Mouse (Mus musculus) C2C12 (cell line): ENCODE measurements around the gene Ccl12. TPM values are rescaled to one million over a fixed set of nuclear protein-coding genes. Genes with fewer than 3 reads are reported as not detected.

Experiments
- H3K27me3 ChIP-seq: one replicate; pipeline ENCODE4 v1.6.1; 2011; ENCODE audit not compliant: control insufficient read depth, insufficient read depth, insufficient read length
- H3K36me3 ChIP-seq: one replicate; pipeline ENCODE4 v1.6.1; 2011; ENCODE audit not compliant: control insufficient read depth, insufficient read depth
- H3K4me3 ChIP-seq: one replicate; pipeline ENCODE4 v1.5.1; 2011; ENCODE audit warnings: mild to moderate bottlenecking, control low read depth; ENCODE audit not compliant: poor library complexity, insufficient read depth, severe bottlenecking
- H3K79me2 ChIP-seq: one replicate; pipeline ENCODE4 v1.6.1; 2011; ENCODE audit not compliant: control insufficient read depth, insufficient read depth
- H3K79me3 ChIP-seq: one replicate; pipeline ENCODE4 v1.6.1; 2011; ENCODE audit warnings: low read depth, control low read depth
- H3ac ChIP-seq: one replicate; pipeline ENCODE3; 2011; ENCODE audit warnings: low read depth; ENCODE audit not compliant: control insufficient read depth, insufficient read length
- CEBPB ChIP-seq: IDR thresholded peaks from one replicate; pipeline ENCODE4 v1.6.1; 2011; ENCODE audit warnings: low read depth, mild to moderate bottlenecking, control low read depth, moderate library complexity
- CTCF ChIP-seq: IDR thresholded peaks from one replicate; pipeline ENCODE4 v1.5.1; 2011; ENCODE audit not compliant: control insufficient read depth, insufficient read depth, insufficient read length
- FOSL1 ChIP-seq: IDR thresholded peaks from one replicate; pipeline ENCODE4 v1.8.0; 2011; ENCODE audit warnings: mild to moderate bottlenecking, low read length; ENCODE audit not compliant: poor library complexity, insufficient read depth, severe bottlenecking
- MAX ChIP-seq: IDR thresholded peaks from one replicate; pipeline ENCODE4 v1.6.1; 2011; ENCODE audit warnings: mild to moderate bottlenecking, control low read depth
- MYOD1 ChIP-seq: IDR thresholded peaks from one replicate; pipeline ENCODE4 v1.6.1; 2011; ENCODE audit warnings: low read depth; ENCODE audit not compliant: control insufficient read depth, insufficient read length
- MYOG ChIP-seq: IDR thresholded peaks from one replicate; pipeline ENCODE4 v1.6.1; 2011; ENCODE audit not compliant: control insufficient read depth, insufficient read length; ENCODE audit errors: extremely low read depth
- USF1 ChIP-seq: IDR thresholded peaks from one replicate; pipeline ENCODE4 v1.6.1; 2011; ENCODE audit warnings: low read depth, mild to moderate bottlenecking, control low read depth, moderate library complexity
- polyA plus RNA-seq: library from polyadenylated mRNA; unstranded; fragments of >200 nt; fragmentation: generic; extraction: Trizol; gene quantifications from one replicate; pipeline ENCODE4 v1.2.1, GENCODE M21; 2012; ENCODE audit warnings: missing spikeins

Ccl12 gene
- polyA plus RNA-seq, 1 experiment: not detected

- no peak overlapping the region for H3K4me3 ChIP-seq
- no peaks in the 10 kb centered on the region for H3K36me3 ChIP-seq
- no peak overlapping the region for H3ac ChIP-seq
- no peaks in the 10 kb centered on the region for H3K79me3 ChIP-seq
- TF ChIP-seq MYOD1: no peak
- TF ChIP-seq USF1: peak; percentile 46
- no peak for TF ChIP-seq MYOG
- TF ChIP-seq MAX: peak; percentile 99
- peak; percentile 92 for TF ChIP-seq CEBPB
- no peak for TF ChIP-seq CTCF
- no peak for TF ChIP-seq FOSL1
- H3K79me2 ChIP-seq: no peaks in the 10 kb centered on the region
- no peaks in the 10 kb centered on the region for H3K27me3 ChIP-seq
These were observed 37.9 kb downstream of the Ccl12 start for GRCm38 (mm10) chr11:82139492-82140094.

Other genes starting within 250 kb of the Ccl12 start
- gene 5530401A14Rik, start 241.2 kb upstream of the Ccl12 start, polyA plus RNA-seq: not detected
- gene Asic2, start 133.4 kb upstream of the Ccl12 start, polyA plus RNA-seq: not detected
- gene Ccl2, start 66.3 kb upstream of the Ccl12 start, polyA plus RNA-seq: 31.4 TPM
- gene Gm17268, start 63.3 kb upstream of the Ccl12 start, polyA plus RNA-seq: not detected
- gene Ccl7, start 56.1 kb upstream of the Ccl12 start, polyA plus RNA-seq: 14.8 TPM
- gene Ccl11, start 44.0 kb upstream of the Ccl12 start, polyA plus RNA-seq: 0.04 TPM
- gene Ccl8, start 13.3 kb downstream of the Ccl12 start, polyA plus RNA-seq: 1.8 TPM
- not detected for gene Ccl1, start 203.8 kb downstream of the Ccl12 start, polyA plus RNA-seq